Mouse (Mus musculus): Measurements from ENCODE around the gene Tacr1.
A peak's percentile ranks its signal among the peaks of the same experiment; 100 is the strongest.
"Not testable (repeated sequence)": the region's sequence is repeated elsewhere in the genome, so short reads cannot be mapped to it uniquely, and the experiment has no call there.

Tacr1 gene

GRCm38 (mm10) chr6:82401595-82402451 is at the start of gene Tacr1:
Gene Tacr1 (plus strand): TSS chr6:82402334.
- DNase-seq = no peak

- DNase-seq = no peak
Measured at GRCm38 (mm10) chr6:82376144-82376543, 26.0 kb upstream of the Tacr1 start.

- no peak for DNase-seq
Measured at GRCm38 (mm10) chr6:82383556-82383955, 18.6 kb upstream of the Tacr1 start.

- peak; percentile 18 to 30 for DNase-seq
Measured at GRCm38 (mm10) chr6:82402501-82403495, 664 bp downstream of the Tacr1 start.

- no peak for DNase-seq
Measured at GRCm38 (mm10) chr6:82418367-82418766, 16.2 kb downstream of the Tacr1 start.

GRCm38 (mm10) chr6:82420222-82420621 is 18.1 kb downstream of the Tacr1 start:
- DNase-seq = no peak

- no peak for DNase-seq
Measured at GRCm38 (mm10) chr6:82428890-82429289, 26.8 kb downstream of the Tacr1 start.

- DNase-seq = no peak
Measured at GRCm38 (mm10) chr6:82429766-82430165, 27.6 kb downstream of the Tacr1 start.

- no peak for DNase-seq
Measured at GRCm38 (mm10) chr6:82437174-82437573, 35.0 kb downstream of the Tacr1 start.

- DNase-seq = not testable (repeated sequence)
Measured at GRCm38 (mm10) chr6:82452206-82453095, 50.3 kb downstream of the Tacr1 start.

GRCm38 (mm10) chr6:82455245-82455644 is 53.1 kb downstream of the Tacr1 start:
- no peak for DNase-seq

GRCm38 (mm10) chr6:82457163-82457763 is 55.1 kb downstream of the Tacr1 start:
- DNase-seq = no peak

- DNase-seq = no peak
Measured at GRCm38 (mm10) chr6:82458762-82459389, 56.7 kb downstream of the Tacr1 start.

- peak in 1 of 2 experiments; percentile 13 for DNase-seq
Measured at GRCm38 (mm10) chr6:82463171-82463570, 61.0 kb downstream of the Tacr1 start.

- peak in 1 of 2 experiments; percentile 14 for DNase-seq
Measured at GRCm38 (mm10) chr6:82474477-82474876, 72.3 kb downstream of the Tacr1 start.

GRCm38 (mm10) chr6:82483842-82484241 is 81.7 kb downstream of the Tacr1 start:
- no peak for DNase-seq

GRCm38 (mm10) chr6:82494481-82494880 is 92.3 kb downstream of the Tacr1 start:
- no peak for DNase-seq

GRCm38 (mm10) chr6:82510843-82511416 is 108.8 kb downstream of the Tacr1 start:
- no peak for DNase-seq

- no peak for DNase-seq
Measured at GRCm38 (mm10) chr6:82519626-82520025, 117.5 kb downstream of the Tacr1 start.

- DNase-seq = no peak
Measured at GRCm38 (mm10) chr6:82522567-82522966, 120.4 kb downstream of the Tacr1 start.

Data from lung, adult 18-20 months (tissue).